Mouse (Mus musculus): Measurements from ENCODE around the gene 5830473C10Rik. TPM values are rescaled to one million over a fixed set of nuclear protein-coding genes. Genes with fewer than 3 reads are reported as not detected.
A peak's percentile ranks its signal among the peaks of the same experiment; 100 is the strongest.

The 5830473C10Rik gene
- polyA plus RNA-seq, 1 experiment = not detected

DNA sequence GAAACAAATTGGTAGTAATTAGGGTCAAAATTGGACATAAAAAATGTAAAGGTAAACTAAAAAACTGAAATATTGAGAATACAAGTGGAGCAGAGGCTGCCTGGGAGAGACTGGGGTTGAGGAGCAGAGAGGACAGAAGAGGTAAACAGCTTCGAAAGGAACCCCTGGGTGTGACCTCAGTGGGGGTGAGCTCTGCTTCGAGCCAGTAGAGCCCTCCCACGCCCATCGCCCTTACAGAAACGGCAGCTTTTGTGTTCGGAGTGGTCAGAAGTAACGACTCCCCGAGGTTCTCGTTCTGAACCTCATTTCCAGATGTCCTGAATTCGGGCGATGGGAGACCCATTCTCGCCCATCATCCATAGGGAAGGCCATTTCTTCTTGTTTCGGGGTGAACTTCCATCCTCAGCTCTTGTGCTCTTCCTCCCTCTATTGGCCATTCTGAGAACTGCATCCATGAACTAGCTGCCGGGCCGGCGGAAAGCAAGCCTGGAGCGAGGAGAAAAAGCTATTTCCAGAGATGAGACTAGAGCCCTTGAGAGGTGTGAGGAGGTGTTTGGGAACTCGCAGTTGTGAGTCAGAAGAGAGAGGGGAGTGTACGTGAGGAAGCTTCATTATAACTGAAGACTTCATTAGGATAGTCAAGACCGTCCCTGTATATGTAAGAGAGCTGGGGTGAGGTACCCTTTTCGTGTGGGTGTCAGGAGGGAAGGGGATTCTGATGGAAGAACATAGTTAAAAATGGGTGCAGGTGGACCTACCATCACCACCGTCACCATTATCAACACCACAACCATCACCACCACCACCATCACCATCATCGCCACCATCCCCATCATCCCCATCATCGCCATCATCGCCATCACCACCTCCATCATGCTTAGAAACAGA lies 28.0 kb downstream of the 5830473C10Rik start:
- 21% methylated on average over 25 of the region's 25 CpGs for WGBS
- no peak for TF ChIP-seq POLR2A (IDR thresholded peaks at IDR 0.05; ENCODE audit: insufficient read depth, low read depth, low read length)
- peak; percentile 80 for TF ChIP-seq CTCF (IDR thresholded peaks at IDR 0.05; ENCODE audit: insufficient read depth, low read depth, low read length)
- H3K4me1 ChIP-seq (ENCODE audit: control insufficient read depth, insufficient read depth, low read length) = no peaks in the 10 kb centered on the region
- H3K4me3 ChIP-seq (ENCODE audit: insufficient read depth, low read depth, low read length) = peak overlapping the region; percentile 52
- H3K27ac ChIP-seq (ENCODE audit: insufficient read depth, low read depth, low read length) = no peak overlapping the region

DNA sequence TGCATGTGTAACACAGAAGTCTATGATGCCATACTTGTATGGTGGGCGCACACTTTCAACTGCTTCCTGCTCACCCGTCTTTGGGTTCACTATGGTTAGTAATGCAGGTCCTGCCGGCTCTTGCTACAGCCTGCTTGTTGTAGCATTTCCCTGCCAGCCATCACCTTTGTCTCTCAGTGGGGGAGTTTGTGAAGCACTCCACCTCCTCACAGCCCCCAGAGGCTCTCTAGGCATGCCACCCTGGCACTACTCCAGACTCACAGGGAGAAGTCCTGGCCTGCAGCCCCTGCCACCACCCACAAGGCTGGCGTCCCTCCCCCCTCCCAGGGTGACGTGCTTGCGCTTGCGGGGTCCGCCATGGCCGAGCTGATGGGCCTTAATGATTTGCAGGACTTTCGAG lies 29.8 kb downstream of the 5830473C10Rik start:
- Histone ChIP-seq H3K4me1 (ENCODE audit: control insufficient read depth, insufficient read depth, low read length) (no peaks in the 10 kb centered on the region), H3K4me3 (ENCODE audit: insufficient read depth, low read depth, low read length) (no peak overlapping the region), H3K27ac (ENCODE audit: insufficient read depth, low read depth, low read length) (no peak overlapping the region)
- WGBS = 65% methylated on average over 10 of the region's 10 CpGs
- no peak for TF ChIP-seq CTCF (IDR thresholded peaks at IDR 0.05; ENCODE audit: insufficient read depth, low read depth, low read length)
- no peak for TF ChIP-seq POLR2A (IDR thresholded peaks at IDR 0.05; ENCODE audit: insufficient read depth, low read depth, low read length)

DNA sequence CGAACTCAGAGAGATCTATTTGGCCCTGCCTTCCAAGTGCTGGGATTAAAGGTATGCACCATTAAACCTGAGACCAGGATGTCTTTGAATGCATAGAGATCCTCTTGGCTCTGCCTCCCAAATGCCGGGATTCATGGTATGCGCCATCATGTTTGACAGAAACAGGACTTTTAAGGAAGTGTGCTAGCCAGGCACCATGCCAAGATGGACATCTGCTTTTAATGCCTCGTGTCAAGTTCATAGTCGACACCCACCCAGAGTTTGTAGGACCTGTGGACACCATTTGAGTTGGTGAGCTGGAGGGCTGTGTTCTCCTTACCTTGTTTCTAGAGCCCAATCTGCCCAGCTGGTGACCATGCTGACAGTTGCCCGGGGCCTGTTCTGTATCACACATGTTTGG lies 31.0 kb downstream of the 5830473C10Rik start:
- Histone ChIP-seq H3K4me1 (ENCODE audit: control insufficient read depth, insufficient read depth, low read length) (no peaks in the 10 kb centered on the region), H3K27ac (ENCODE audit: insufficient read depth, low read depth, low read length) (no peak overlapping the region), H3K4me3 (ENCODE audit: insufficient read depth, low read depth, low read length) (no peak overlapping the region)
- WGBS = 85% methylated on average over 6 of the region's 6 CpGs
- TF ChIP-seq POLR2A (IDR thresholded peaks at IDR 0.05; ENCODE audit: insufficient read depth, low read depth, low read length) = no peak
- TF ChIP-seq CTCF (IDR thresholded peaks at IDR 0.05; ENCODE audit: insufficient read depth, low read depth, low read length) = no peak

DNA sequence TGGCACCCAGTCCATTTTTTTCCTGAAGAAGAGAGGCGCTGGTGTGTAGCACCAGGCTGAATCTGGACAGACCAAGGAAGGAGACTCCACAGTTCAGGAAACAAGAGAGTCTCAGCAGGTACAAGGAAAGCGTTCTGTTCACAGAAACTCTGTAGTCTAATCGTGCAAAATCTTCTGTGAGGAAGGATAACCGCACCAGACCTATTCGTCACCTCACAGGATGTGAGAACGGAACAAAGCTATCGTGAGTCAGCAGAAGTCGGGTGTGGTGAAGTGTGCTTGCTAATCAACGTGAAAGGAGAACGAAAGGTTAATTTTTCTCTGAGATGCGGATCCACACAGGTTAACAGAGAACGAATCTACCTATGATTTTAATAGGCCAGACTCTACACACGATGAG lies 34.0 kb downstream of the 5830473C10Rik start:
- TF ChIP-seq POLR2A (IDR thresholded peaks at IDR 0.05; ENCODE audit: insufficient read depth, low read depth, low read length) (no peak), CTCF (IDR thresholded peaks at IDR 0.05; ENCODE audit: insufficient read depth, low read depth, low read length) (no peak)
- Histone ChIP-seq H3K27ac (ENCODE audit: insufficient read depth, low read depth, low read length) (no peak overlapping the region), H3K4me3 (ENCODE audit: insufficient read depth, low read depth, low read length) (no peak overlapping the region), H3K4me1 (ENCODE audit: control insufficient read depth, insufficient read depth, low read length) (no peaks in the 10 kb centered on the region)
- WGBS = 88% methylated on average over 13 of the region's 13 CpGs

DNA sequence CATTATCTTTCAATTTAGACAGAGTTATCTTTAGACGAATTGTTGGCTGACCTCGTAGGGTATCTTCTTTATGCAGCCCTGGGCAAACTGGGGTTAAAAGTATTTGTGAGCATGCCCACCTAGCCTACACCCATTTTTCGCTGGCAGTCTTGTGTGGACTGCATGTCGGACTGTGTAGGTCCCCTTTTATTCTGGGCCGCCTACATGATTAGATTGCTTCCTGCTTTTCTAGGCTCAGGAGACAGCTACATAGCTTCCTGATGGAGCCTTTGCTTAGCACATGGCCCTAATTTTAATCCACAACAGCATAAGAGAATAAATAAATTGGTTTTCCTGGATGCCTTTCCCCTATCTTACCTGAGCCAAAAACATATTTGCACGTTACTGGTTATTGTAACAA lies 35.2 kb downstream of the 5830473C10Rik start:
- no peak overlapping the region for H3K27ac ChIP-seq (ENCODE audit: insufficient read depth, low read depth, low read length)
- TF ChIP-seq CTCF (IDR thresholded peaks at IDR 0.05; ENCODE audit: insufficient read depth, low read depth, low read length) = no peak
- no peak for TF ChIP-seq POLR2A (IDR thresholded peaks at IDR 0.05; ENCODE audit: insufficient read depth, low read depth, low read length)
- no peak overlapping the region for H3K4me3 ChIP-seq (ENCODE audit: insufficient read depth, low read depth, low read length)
- 84% methylated on average over 6 of the region's 6 CpGs for WGBS
- H3K4me1 ChIP-seq (ENCODE audit: control insufficient read depth, insufficient read depth, low read length) = no peaks in the 10 kb centered on the region

DNA sequence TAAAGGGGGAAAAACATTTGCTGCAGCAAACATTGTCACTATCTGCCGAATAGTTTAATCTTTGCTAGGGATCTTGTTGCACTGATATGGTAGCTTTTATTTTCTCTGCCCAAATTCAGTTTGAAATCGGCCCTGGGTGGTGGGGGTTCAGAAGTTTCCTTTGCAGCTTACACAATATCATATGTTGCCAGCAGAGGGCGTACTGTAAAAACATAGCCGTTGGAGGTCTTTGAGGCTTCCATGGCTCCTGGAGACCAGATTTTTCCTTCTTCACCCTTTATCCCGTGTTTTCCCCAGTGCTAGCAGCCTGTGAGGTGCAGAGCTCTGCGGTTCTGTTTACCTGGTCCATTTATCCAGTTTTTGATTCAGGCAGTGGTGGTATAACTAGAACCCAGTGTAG lies 40.6 kb downstream of the 5830473C10Rik start:
- H3K27ac ChIP-seq (ENCODE audit: insufficient read depth, low read depth, low read length) = no peak overlapping the region
- 17% methylated on average over 6 of the region's 6 CpGs for WGBS
- no peak overlapping the region for H3K4me3 ChIP-seq (ENCODE audit: insufficient read depth, low read depth, low read length)
- TF ChIP-seq POLR2A (IDR thresholded peaks at IDR 0.05; ENCODE audit: insufficient read depth, low read depth, low read length) = no peak
- no peak for TF ChIP-seq CTCF (IDR thresholded peaks at IDR 0.05; ENCODE audit: insufficient read depth, low read depth, low read length)
- no peaks in the 10 kb centered on the region for H3K4me1 ChIP-seq (ENCODE audit: control insufficient read depth, insufficient read depth, low read length)

DNA sequence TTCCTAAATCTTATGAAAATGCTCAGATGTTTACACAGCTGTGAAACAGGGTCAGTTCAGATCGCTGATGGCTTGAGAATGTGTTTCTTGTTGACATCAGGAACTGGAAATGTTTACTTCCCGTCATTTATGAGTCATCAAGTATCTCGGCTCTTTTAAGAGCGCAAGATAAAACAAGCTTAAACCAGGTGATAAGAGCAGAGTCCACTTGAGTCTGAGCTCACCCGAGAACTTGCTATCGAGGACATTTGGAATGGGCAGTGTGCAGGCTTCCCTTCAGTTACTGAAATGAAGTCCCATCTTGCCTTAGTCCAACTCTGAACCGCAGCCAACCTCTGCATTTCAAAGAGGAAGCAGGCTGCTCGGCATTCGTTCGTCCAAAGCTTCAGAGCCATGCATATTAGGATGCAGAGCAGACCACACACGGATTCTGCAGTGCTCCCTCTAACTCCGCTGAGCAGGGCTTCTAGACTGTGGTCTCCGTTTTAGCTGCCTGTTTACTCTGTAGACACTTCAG lies 42.6 kb downstream of the 5830473C10Rik start:
- Histone ChIP-seq H3K4me1 (ENCODE audit: control insufficient read depth, insufficient read depth, low read length) (no peaks in the 10 kb centered on the region), H3K27ac (ENCODE audit: insufficient read depth, low read depth, low read length) (no peak overlapping the region), H3K4me3 (ENCODE audit: insufficient read depth, low read depth, low read length) (no peak overlapping the region)
- WGBS = 39% methylated on average over 13 of the region's 13 CpGs
- TF ChIP-seq CTCF (IDR thresholded peaks at IDR 0.05; ENCODE audit: insufficient read depth, low read depth, low read length) (no peak), POLR2A (IDR thresholded peaks at IDR 0.05; ENCODE audit: insufficient read depth, low read depth, low read length) (no peak)

DNA sequence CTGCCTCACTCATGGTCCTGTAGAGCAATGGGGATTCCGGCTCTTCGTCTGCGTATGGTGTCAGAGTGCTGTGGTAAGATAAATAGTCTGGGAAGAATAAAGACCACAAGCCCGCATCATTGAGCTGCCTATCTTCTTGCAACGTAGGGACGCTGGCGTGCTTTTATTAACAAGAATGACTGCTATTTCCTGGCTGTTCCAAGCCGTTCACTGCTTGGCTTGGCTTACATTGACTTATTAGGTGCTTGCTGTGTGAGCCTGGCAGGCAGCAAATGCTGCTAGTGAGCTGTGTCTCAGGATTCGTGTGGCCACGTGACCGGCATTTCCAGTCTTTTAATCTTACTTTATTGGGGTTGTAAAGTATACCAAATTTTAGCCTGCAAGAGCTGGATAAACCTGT lies 48.0 kb downstream of the 5830473C10Rik start:
- Histone ChIP-seq H3K27ac (ENCODE audit: insufficient read depth, low read depth, low read length) (no peak overlapping the region), H3K4me1 (ENCODE audit: control insufficient read depth, insufficient read depth, low read length) (no peaks in the 10 kb centered on the region), H3K4me3 (ENCODE audit: insufficient read depth, low read depth, low read length) (no peak overlapping the region)
- TF ChIP-seq CTCF (IDR thresholded peaks at IDR 0.05; ENCODE audit: insufficient read depth, low read depth, low read length) (no peak), POLR2A (IDR thresholded peaks at IDR 0.05; ENCODE audit: insufficient read depth, low read depth, low read length) (no peak)
- WGBS = 75% methylated on average over 11 of the region's 11 CpGs

DNA sequence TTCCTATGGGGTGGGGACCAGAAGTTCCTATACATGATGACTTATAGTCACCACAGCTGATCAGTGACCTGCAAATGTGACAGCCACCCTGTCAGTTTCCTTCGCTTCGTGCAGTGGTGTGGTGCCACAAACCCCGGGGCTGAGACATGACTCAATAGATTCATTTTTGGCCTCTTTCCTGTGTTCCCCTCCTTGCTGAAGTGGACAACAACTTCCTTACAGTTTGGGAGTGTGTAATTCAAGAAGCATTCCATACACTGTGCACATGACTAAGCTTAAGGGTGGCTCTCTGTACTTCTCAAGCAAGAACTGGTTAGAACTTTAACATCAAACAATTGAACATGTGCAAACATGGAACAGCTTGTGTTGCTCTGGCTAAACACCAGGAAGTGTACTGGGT lies 50.5 kb downstream of the 5830473C10Rik start:
- TF ChIP-seq CTCF (IDR thresholded peaks at IDR 0.05; ENCODE audit: insufficient read depth, low read depth, low read length) (no peak), POLR2A (IDR thresholded peaks at IDR 0.05; ENCODE audit: insufficient read depth, low read depth, low read length) (no peak)
- Histone ChIP-seq H3K4me1 (ENCODE audit: control insufficient read depth, insufficient read depth, low read length) (no peaks in the 10 kb centered on the region), H3K27ac (ENCODE audit: insufficient read depth, low read depth, low read length) (no peak overlapping the region), H3K4me3 (ENCODE audit: insufficient read depth, low read depth, low read length) (no peak overlapping the region)
- WGBS = 77% methylated on average over 3 of the region's 3 CpGs

All from olfactory bulb, adult 2 months (tissue).